Mouse (Mus musculus) mature B cell (primary cell): ENCODE measurements around the gene Lfng.

Experiments
- in situ Hi-C: fragments of 300-500 bp; cut with MboI; formaldehyde crosslinking; loops from 2 replicates; pipeline ENCODE4 v1.14.3; 2019

The Lfng gene

GRCm38 (mm10) chr5:140607001-140607835 lies at the start of gene Lfng:
Gene Lfng, plus strand, starts transcription at chr5:140607320.
- in situ Hi-C loops = no loop called here

DNA sequence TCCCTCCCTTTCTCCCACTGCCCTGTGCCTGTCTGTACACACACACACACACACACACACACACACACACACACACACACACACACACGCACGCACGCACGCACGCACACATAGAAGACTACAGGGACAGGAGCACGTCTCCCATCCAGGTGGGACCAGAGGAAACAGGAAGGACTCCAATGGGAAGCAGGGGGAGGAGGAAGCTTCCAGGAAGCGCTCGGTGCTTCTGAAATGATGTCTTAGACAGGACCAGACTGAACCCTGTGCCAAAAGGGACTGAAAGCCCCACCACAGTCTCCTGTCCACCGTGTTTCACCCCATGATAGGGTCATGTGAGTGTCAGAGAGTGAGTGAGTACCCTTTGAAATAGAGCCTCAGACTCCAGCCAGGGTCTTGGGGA lies 44.5 kb upstream of the Lfng start:
- in situ Hi-C loops = no loop called here

- in situ Hi-C loops = no loop called here
Measured at GRCm38 (mm10) chr5:140564896-140565295, 42.2 kb upstream of the Lfng start, which contains the start of gene Grifin. Gene Grifin, minus strand, starts transcription at chr5:140565071.

- in situ Hi-C loops = no loop called here
Measured at GRCm38 (mm10) chr5:140565451-140565850, 41.7 kb upstream of the Lfng start.

- in situ Hi-C loops = no loop called here
Measured at GRCm38 (mm10) chr5:140565856-140566255, 41.3 kb upstream of the Lfng start.

DNA sequence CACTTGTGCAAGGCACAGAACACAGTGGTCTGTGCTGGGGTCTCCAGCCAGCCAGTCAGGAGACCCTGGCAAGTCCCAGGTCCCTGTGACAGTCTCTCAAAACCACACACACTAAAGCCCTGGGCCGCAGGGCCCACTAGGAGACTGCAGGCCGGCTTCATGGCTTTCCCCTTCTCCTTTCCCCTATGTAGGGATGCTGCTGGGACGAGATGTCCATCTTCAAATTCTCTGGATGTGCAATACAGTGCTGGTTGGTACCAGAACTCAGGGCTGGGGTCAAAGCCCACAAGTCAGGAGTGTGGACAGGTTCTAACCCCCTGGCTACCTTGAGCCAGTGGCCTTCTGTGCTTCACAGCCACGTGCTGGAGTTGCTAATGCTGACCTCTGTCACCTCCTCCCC lies 40.8 kb upstream of the Lfng start:
- in situ Hi-C loops = no loop called here

DNA sequence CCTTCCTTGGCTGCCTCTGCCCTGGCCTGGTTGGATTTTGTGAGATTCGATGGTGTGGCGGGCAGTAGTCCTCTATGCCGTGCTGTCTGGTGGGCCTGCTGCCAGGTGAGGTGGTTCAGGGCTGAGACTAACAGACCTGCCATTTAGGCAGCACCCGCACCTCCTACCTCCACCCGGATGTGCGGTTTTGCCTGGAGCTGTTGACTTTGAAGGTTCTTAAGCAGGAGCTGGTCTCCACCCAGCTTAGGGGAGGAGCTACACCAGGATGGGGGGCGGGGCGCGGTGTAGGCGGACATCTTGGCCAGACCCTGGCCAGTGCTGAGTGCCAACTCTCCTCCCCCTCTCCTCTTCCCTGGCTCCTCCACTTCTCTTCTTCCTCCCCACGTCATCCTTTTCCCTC lies 39.8 kb upstream of the Lfng start:
- in situ Hi-C loops = no loop called here

GRCm38 (mm10) chr5:140567751-140568150 lies 39.4 kb upstream of the Lfng start:
- in situ Hi-C loops = no loop called here

DNA sequence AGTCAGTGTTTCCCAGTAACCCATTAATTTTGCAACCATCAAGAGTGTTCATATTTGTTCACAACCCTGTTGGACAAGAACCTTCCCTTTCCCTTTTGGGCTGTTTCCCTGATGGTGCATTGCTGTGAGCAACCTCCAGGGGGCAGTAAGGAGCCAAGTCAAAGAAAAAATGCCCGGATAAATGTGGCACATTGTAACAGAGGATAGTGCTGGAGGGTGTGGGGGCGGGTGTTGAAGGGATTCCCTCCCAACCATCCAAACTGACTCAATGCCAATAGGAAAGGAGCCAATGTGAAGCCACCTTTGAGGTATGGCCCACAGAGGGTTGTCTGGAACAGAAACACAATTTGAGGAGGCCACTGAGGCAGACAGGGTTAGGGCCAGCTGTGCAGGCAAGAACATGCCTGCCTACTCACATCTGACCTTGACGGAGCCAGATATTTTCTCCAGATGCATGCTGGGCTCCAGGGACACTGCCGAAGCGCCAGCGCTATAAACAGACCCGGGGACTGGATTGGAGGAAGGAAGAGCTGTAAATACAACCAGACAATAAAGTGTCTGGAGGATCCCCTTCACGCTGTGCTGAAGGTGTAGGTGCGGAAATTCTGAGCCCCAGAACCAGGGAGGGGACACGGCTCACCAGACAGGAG lies 38.7 kb upstream of the Lfng start:
- in situ Hi-C loops = no loop called here

GRCm38 (mm10) chr5:140569032-140569595 lies 38.0 kb upstream of the Lfng start:
- in situ Hi-C loops = no loop called here

GRCm38 (mm10) chr5:140570223-140570870 lies 36.8 kb upstream of the Lfng start:
- in situ Hi-C loops = no loop called here

GRCm38 (mm10) chr5:140571201-140571600 lies 35.9 kb upstream of the Lfng start:
- in situ Hi-C loops = no loop called here

GRCm38 (mm10) chr5:140571673-140572072 lies 35.4 kb upstream of the Lfng start:
- in situ Hi-C loops = no loop called here

- in situ Hi-C loops = no loop called here
Measured at GRCm38 (mm10) chr5:140572611-140573010, 34.5 kb upstream of the Lfng start.

DNA sequence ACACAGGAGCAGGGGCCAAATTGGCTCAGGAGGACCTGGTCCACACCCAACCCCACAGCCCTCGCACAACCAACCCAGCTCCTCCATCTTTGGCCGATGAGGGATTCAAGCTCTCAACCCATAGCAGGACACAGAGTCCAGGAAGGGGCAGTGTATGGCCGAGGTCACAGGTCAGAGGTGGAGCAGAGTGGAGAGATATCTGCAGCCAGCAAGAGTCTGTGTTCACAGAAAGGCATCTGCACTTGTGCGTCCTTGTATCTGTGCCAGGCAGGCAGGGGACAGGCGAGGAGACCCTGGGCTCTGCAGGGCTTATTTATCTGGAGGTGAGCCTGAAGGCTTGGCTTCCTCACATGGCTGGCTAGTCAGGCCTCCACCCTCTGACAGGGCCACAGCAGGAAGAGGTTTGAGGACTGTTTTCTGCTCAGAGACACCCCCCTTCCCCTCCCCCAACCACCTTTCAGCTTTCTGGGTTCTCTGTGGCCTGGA lies 31.7 kb upstream of the Lfng start:
- in situ Hi-C loops = no loop called here

DNA sequence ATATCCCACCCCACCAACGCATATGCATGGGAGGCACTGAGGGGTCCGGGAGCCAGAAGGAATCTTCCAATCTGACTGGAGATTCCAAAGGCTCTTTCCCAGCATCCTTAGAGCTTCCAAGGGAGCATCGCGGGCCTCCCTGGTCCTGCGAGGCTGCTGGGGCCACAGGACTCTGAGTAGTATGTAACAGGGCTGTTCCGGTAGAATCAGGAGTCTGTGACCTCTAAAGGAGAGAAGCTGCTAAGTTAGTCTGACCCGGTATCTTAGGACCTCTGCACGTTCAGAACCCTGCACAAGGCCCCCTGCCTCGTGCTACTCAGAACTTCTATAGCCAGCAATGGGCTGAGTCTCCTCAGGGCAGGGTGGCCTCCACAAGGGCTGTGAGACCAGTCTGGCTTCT lies 27.9 kb upstream of the Lfng start:
- in situ Hi-C loops = no loop called here

- in situ Hi-C loops = no loop called here
Measured at GRCm38 (mm10) chr5:140579771-140580170, 27.3 kb upstream of the Lfng start.

DNA sequence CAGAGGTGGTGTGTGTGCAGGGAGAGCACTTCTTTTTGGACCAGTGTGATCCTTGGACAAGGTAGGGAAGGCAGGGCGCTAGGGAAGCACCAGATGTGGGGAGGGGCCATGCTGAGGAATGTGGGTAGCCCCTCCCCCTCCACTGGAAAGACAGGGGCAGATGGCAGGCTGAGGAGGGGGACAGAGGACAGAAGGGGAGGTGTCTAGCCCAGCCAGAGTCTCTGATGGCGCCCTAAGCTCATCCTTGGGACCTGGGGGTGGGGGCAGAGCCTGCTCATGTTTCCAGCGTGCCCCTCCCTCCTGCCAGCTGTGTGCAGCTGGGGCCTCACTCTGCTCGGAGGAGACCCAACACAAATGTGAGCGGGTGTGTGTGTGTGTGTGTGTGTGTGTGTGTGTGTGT lies 25.6 kb upstream of the Lfng start:
- in situ Hi-C loops = no loop called here

DNA sequence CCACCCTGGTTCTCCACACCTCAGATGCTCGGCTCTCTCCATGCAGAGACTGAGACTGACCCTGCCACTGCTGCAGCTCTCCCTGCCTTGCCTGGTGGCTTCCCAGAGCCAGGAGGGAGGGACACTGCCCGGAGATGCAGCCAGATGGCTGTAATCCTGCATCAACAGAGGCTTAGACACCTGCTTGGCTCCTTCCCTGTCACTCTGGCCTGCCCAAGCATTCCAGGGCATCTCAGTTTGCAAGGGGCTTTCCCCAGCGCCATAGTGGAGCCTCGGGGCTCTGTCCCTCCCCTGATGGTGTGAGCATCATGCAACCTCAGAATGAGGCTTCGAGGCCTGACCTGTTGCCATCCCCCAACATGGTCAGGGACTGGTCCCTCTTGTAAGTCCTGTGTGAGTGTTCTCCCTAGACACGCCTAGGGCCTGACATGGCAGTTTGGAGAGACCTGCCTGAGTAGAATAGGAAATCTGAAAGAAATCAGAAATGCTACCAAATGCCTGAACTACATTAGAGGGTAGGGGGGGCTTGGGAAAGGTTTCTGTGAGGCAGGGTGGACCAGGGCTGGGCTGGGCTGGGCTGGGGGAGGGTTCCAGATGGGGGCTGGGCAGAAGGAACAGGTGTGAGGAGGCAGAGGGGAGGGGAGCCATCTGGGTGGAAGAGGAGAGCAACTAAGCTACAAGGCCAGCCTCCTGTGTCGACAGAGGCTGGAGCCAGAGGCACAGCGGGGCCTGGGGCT lies 24.0 kb upstream of the Lfng start:
- in situ Hi-C loops = no loop called here

DNA sequence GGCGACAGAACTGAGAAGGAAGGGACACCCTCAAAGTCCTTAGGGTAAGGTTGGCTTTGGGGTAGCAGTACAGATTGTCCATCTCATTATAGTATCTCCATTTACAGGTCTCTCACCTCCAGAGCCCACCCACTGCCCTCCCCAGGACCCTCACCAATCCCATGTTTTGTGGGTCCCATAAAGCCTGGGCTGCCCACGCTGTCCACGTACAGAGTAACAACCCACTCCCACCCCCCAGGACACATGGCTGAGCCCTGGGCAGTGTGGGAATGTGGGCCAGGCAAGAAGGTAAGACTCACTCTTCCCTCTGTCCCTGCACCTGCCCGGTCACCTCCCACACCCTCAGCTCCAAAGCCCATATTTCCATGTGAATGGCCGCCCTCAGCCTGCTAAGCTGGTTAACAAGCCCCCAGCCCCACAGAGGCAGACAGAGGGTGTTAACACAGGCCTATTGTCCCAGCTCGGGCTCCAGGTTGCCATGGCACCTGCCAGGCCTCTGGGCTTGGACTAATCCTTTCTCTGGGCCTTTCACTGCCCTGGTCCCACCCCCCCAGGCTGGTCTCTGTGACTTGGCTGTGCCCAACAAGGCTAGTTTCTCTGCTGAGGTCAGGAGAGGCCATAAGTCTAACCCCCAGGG lies 23.3 kb upstream of the Lfng start:
- in situ Hi-C loops = no loop called here

GRCm38 (mm10) chr5:140589082-140589774 lies 17.9 kb upstream of the Lfng start:
- in situ Hi-C loops = no loop called here
